ENCODE assay signal across 32 mouse cellular contexts in genomic region chr14:104785066-104785465, GRCm38 (mm10).
DNase-seq lines count a peak whose midpoint lies in the region; ATAC-seq and TF ChIP-seq lines count a peak whose summit lies in the region.
"Had no signal": no experiment of that assay in that cellular context is flagged by ENCODE, and none has a peak within 500 bp of the region (broad histone marks: within the 10 kb centered on the region; RNA-seq: fewer than 3 reads in every experiment).

No protein-coding gene starts in this region.

- H3K4me3 ChIP-seq in kidney, embryonic 16.5 days (ENCODE audit: low read length) = no peak overlapping the region
- H3K4me3 ChIP-seq in ES-Bruce4 (ENCODE audit: low read depth, low read length) = 0 out of 2 replicates have a peak overlapping the region, but pooled peaks have one; percentile 25
- no peak overlapping the region for H3K4me3 ChIP-seq in embryonic facial prominence, embryonic 14.5 days (ENCODE audit: low read depth, low read length)
- no peak overlapping the region for H3K4me3 ChIP-seq in heart, adult 2 months
- H3K4me3 ChIP-seq: embryonic facial prominence, embryonic 15.5 days; forebrain, embryonic 12.5 days; heart, embryonic 10.5 days; heart, embryonic 15.5 days; hindbrain, embryonic 12.5 days; layer of hippocampus, adult 2 months; liver, embryonic 13.5 days; megakaryocyte, embryonic 14.5 days had no signal

- no peaks in the 10 kb centered on the region for H3K27me3 ChIP-seq in kidney, embryonic 16.5 days (ENCODE audit: insufficient read depth, low read length)
- 0 out of 2 replicates have a peak, but pooled peaks cover 2% of the 10 kb centered on the region for H3K27me3 ChIP-seq in ES-Bruce4 (ENCODE audit: control insufficient read depth, insufficient read depth, low read length, poor library complexity, severe bottlenecking)
- no peaks in the 10 kb centered on the region for H3K27me3 ChIP-seq in embryonic facial prominence, embryonic 14.5 days (replicated peaks; ENCODE audit: control insufficient read depth, insufficient read depth, low read length)
- no peaks in the 10 kb centered on the region for H3K27me3 ChIP-seq in heart, adult 2 months (ENCODE audit: control insufficient read depth, insufficient read depth, low read length)
- H3K27me3 ChIP-seq: CH12.LX; embryonic facial prominence, embryonic 15.5 days; forebrain, embryonic 12.5 days; heart, embryonic 15.5 days; hindbrain, embryonic 12.5 days; liver, embryonic 13.5 days had no signal

- no peak for TF ChIP-seq CTCF in ES-Bruce4 (IDR thresholded peaks at IDR 0.05; ENCODE audit: low read depth, low read length)
- TF ChIP-seq CTCF in heart, adult 2 months (IDR thresholded peaks at IDR 0.05) = no peak

- intact Hi-C loops in heart, adult 2 months (cut with DNase I) = no loop called here

- no peaks in the 10 kb centered on the region for H3K36me3 ChIP-seq in kidney, embryonic 16.5 days (ENCODE audit: insufficient read depth, low read length)
- no peaks in the 10 kb centered on the region for H3K36me3 ChIP-seq in ES-Bruce4 (ENCODE audit: control insufficient read depth, insufficient read depth, low read length, poor library complexity, severe bottlenecking)
- H3K36me3 ChIP-seq in embryonic facial prominence, embryonic 14.5 days (ENCODE audit: control insufficient read depth, insufficient read depth, low read length) = no peaks in the 10 kb centered on the region
- no peaks in the 10 kb centered on the region for H3K36me3 ChIP-seq in heart, adult 2 months (ENCODE audit: control insufficient read depth, insufficient read depth, low read length)
- H3K36me3 ChIP-seq: embryonic facial prominence, embryonic 15.5 days; forebrain, embryonic 12.5 days; G1E; heart, embryonic 10.5 days; heart, embryonic 15.5 days; hindbrain, embryonic 12.5 days; liver, embryonic 13.5 days had no signal

- ATAC-seq in kidney, embryonic 16.5 days (ENCODE audit: low FRiP score, low TSS enrichment) = no peak
- no peak for ATAC-seq in embryonic facial prominence, embryonic 14.5 days (ENCODE audit: low read depth)
- ATAC-seq: forebrain, postnatal 0 days; intestine, embryonic 16.5 days; lung, postnatal 0 days; Patski had no signal

- DNase-seq in cerebellum, postnatal 10 days = peak; percentile 29 to 30
- no peak for DNase-seq in cerebellum, postnatal 36 days
- no peak for DNase-seq in kidney, adult 18-20 months
- DNase-seq in embryonic facial prominence, embryonic 14.5 days (ENCODE audit: low spot score) = peak; percentile 29
- DNase-seq in heart, adult 2 months = no peak
- no peak for DNase-seq in heart, adult 8-10 months (ENCODE audit: low spot score)
- DNase-seq: adrenal gland, postnatal 10 days; cerebellum, adult 9-10 months; forebrain, postnatal 0 days; kidney, postnatal 36 days; liver, embryonic 13.5 days; lung, adult 18-20 months; lung, postnatal 4 days; right cerebral cortex, adult 18-20 months; spleen, adult 18-20 months; thymus, adult 18-20 months; thymus, postnatal 25 days had no signal

- 52% methylated on average over 12 of the region's 12 CpGs for WGBS in kidney, embryonic 16.5 days
- 66% methylated on average over 12 of the region's 12 CpGs for WGBS in embryonic facial prominence, embryonic 14.5 days
- WGBS in heart, adult 2 months = 73% methylated on average over 12 of the region's 12 CpGs

- H3K9me3 ChIP-seq in kidney, embryonic 16.5 days (ENCODE audit: low read length) = no peaks in the 10 kb centered on the region
- no peaks in the 10 kb centered on the region for H3K9me3 ChIP-seq in ES-Bruce4 (replicated peaks; ENCODE audit: control insufficient read depth, insufficient read depth, low read length, poor library complexity, severe bottlenecking)
- no peaks in the 10 kb centered on the region for H3K9me3 ChIP-seq in embryonic facial prominence, embryonic 14.5 days (ENCODE audit: control insufficient read depth, low read length)
- H3K9me3 ChIP-seq: embryonic facial prominence, embryonic 15.5 days; forebrain, embryonic 12.5 days; heart, embryonic 10.5 days; heart, embryonic 15.5 days; hindbrain, embryonic 12.5 days; liver, embryonic 13.5 days had no signal

- H3K9ac ChIP-seq in kidney, embryonic 16.5 days (replicated peaks; ENCODE audit: low read length) = no peak overlapping the region
- no peak overlapping the region for H3K9ac ChIP-seq in ES-Bruce4 (ENCODE audit: low read depth, poor library complexity, severe bottlenecking)
- H3K9ac ChIP-seq in embryonic facial prominence, embryonic 14.5 days (ENCODE audit: low read depth, low read length) = no peak overlapping the region
- no peak overlapping the region for H3K9ac ChIP-seq in heart, adult 2 months (ENCODE audit: low read depth, low read length)
- H3K9ac ChIP-seq: embryonic facial prominence, embryonic 15.5 days; forebrain, embryonic 12.5 days; forebrain, postnatal 0 days; heart, embryonic 15.5 days; hindbrain, embryonic 12.5 days; liver, embryonic 13.5 days had no signal

- no peak overlapping the region for H3K27ac ChIP-seq in kidney, embryonic 16.5 days (ENCODE audit: low read length)
- H3K27ac ChIP-seq in ES-Bruce4 (ENCODE audit: insufficient read depth, low read length) = no peak overlapping the region
- H3K27ac ChIP-seq in embryonic facial prominence, embryonic 14.5 days (replicated peaks; ENCODE audit: low read depth, low read length) = no peak overlapping the region
- no peak overlapping the region for H3K27ac ChIP-seq in heart, adult 2 months
- H3K27ac ChIP-seq: embryonic facial prominence, embryonic 15.5 days; forebrain, embryonic 12.5 days; heart, embryonic 10.5 days; heart, embryonic 15.5 days; hindbrain, embryonic 12.5 days; layer of hippocampus, adult 2 months; liver, embryonic 13.5 days; stomach, postnatal 0 days had no signal

- no peak for TF ChIP-seq POLR2A in ES-Bruce4 (IDR thresholded peaks at IDR 0.05; ENCODE audit: insufficient read depth, low read length)
- no peak for TF ChIP-seq POLR2A in heart, adult 2 months (IDR thresholded peaks at IDR 0.05; ENCODE audit: insufficient read depth, low read depth, low read length)

- H3K4me2 ChIP-seq in kidney, embryonic 16.5 days (replicated peaks; ENCODE audit: low read depth, low read length) = 0 out of 2 replicates have a peak overlapping the region, but pooled peaks have one; percentile 6
- H3K4me2 ChIP-seq in embryonic facial prominence, embryonic 14.5 days (ENCODE audit: low read depth, low read length) = no peak overlapping the region
- H3K4me2 ChIP-seq: embryonic facial prominence, embryonic 15.5 days; forebrain, embryonic 12.5 days; heart, embryonic 15.5 days; hindbrain, embryonic 12.5 days; liver, embryonic 13.5 days had no signal

- no peaks in the 10 kb centered on the region for H3K79me2 ChIP-seq in heart, adult 2 months (replicated peaks; ENCODE audit: control insufficient read depth, insufficient read depth, low read length)

- TF ChIP-seq EP300 in ES-Bruce4 (IDR thresholded peaks at IDR 0.05; ENCODE audit: insufficient read depth, low read depth, low read length) = no peak
- no peak for TF ChIP-seq EP300 in heart, adult 2 months (IDR thresholded peaks at IDR 0.05; ENCODE audit: insufficient read depth, low read depth, low read length)

- no peaks in the 10 kb centered on the region for H3K4me1 ChIP-seq in kidney, embryonic 16.5 days (ENCODE audit: insufficient read depth, low read length)
- peaks cover 3% of the 10 kb centered on the region for H3K4me1 ChIP-seq in ES-Bruce4 (ENCODE audit: control insufficient read depth, insufficient read depth, low read length)
- H3K4me1 ChIP-seq in embryonic facial prominence, embryonic 14.5 days (ENCODE audit: control insufficient read depth, insufficient read depth, low read length) = no peaks in the 10 kb centered on the region
- H3K4me1 ChIP-seq in heart, adult 2 months (ENCODE audit: control insufficient read depth, insufficient read depth, low read length) = no peaks in the 10 kb centered on the region
- H3K4me1 ChIP-seq: embryonic facial prominence, embryonic 15.5 days; forebrain, embryonic 12.5 days; heart, embryonic 10.5 days; heart, embryonic 15.5 days; liver, embryonic 13.5 days; megakaryocyte, embryonic 14.5 days had no signal

Comparison
In these comparisons a context has a peak if more than half of its experiments do, and no peak if none do; other contexts are left out.
1. DNase-seq: peak in cerebellum, postnatal 10 days (2 of 2) and embryonic facial prominence, embryonic 14.5 days (single experiment); none in cerebellum, postnatal 36 days (0 of 2), kidney, adult 18-20 months (single experiment), heart, adult 2 months (0 of 2) and heart, adult 8-10 months (single experiment).